Mouse (Mus musculus): ENCODE results near the gene Ly6c1. TPM values are rescaled to one million over a fixed set of nuclear protein-coding genes. Genes with fewer than 3 reads are reported as not detected.
"Not testable (repeated sequence)": the region's sequence is repeated elsewhere in the genome, so short reads cannot be mapped to it uniquely, and the experiment has no call there.

Ly6c1 gene
- polyA plus RNA-seq, 1 experiment from 2014 or later, result 1.4 TPM

GRCm38 (mm10) chr15:75047313-75047969 is 1.2 kb downstream of the Ly6c1 start:
- not testable (repeated sequence) for H3K27me3 ChIP-seq; ATAC-seq (ENCODE audit: insufficient number of reproducible peaks, insufficient read depth, low FRiP score, low TSS enrichment, low read depth); H3K4me3 ChIP-seq (replicated peaks); H3K27ac ChIP-seq; H3K9ac ChIP-seq (replicated peaks); H3K4me2 ChIP-seq; H3K9me3 ChIP-seq; H3K4me1 ChIP-seq (replicated peaks); H3K36me3 ChIP-seq
- 83% methylated on average over 5 of the region's 7 CpGs for WGBS

DNA sequence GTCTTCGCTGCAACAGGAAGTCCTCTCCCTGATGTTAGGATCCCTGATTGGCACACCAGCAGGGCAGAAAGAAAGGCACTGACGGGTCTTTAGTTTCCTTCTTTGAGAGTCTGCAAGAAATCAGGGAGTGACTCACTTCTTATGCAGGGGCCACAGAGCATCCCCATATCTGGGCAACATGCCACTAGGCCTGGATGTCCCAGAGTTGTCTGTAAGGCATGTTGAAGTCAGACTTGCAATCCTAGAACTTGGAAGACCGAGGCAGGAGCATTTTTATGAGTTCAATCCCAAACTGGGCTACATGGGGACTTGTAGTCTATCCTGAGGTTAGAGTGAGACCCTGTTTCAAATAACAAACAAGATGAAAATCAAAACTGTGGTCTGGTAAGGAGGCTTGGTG is 3.1 kb downstream of the Ly6c1 start:
- 67% methylated on average over 3 of the region's 3 CpGs for WGBS
- not testable (repeated sequence) for H3K4me3 ChIP-seq (replicated peaks); H3K27ac ChIP-seq; H3K9me3 ChIP-seq; H3K4me1 ChIP-seq (replicated peaks); ATAC-seq (ENCODE audit: insufficient number of reproducible peaks, insufficient read depth, low FRiP score, low TSS enrichment, low read depth); H3K4me2 ChIP-seq; H3K9ac ChIP-seq (replicated peaks); H3K36me3 ChIP-seq; H3K27me3 ChIP-seq

DNA sequence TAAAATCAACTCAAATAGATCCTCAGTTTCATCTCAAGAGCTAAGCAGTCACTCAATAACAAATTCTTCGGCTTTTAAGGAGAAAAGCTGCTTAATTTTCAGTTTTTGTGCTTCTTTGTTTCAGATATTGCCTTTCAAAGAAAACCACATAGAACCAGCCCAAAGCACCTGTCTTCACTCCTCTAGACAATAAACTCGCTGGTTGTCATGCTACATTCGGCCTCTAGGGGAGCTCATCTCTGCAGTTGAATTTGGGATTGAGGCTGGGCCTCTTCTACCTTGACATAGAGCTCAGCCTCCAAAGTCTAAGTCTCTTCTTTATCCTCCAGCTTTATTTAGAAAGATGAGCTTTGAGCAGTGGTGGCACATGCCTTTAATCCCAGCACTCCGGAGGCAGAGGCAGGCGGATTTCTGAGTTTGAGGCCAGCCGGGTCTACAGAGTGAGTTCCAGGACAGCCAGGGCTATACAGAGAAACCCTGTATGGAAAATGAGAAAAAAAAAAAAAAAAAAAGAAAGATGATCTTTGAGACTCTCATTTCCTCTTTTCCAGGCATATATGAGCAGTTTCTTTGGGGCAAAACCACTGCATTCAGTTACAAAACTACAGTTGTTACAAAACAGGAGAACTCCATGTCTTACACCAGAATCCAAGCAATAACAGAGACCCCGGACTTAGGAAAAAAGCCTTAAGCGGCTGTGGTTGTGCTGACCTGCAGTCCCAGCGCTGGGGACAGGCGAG is 27.4 kb downstream of the Ly6c1 start:
- H3K9ac ChIP-seq (replicated peaks); H3K4me2 ChIP-seq; H3K9me3 ChIP-seq; H3K36me3 ChIP-seq; ATAC-seq (ENCODE audit: insufficient number of reproducible peaks, insufficient read depth, low FRiP score, low TSS enrichment, low read depth); H3K4me1 ChIP-seq (replicated peaks); H3K27me3 ChIP-seq; H3K27ac ChIP-seq; H3K4me3 ChIP-seq (replicated peaks): not testable (repeated sequence)
- 71% methylated on average over 8 of the region's 10 CpGs for WGBS

DNA sequence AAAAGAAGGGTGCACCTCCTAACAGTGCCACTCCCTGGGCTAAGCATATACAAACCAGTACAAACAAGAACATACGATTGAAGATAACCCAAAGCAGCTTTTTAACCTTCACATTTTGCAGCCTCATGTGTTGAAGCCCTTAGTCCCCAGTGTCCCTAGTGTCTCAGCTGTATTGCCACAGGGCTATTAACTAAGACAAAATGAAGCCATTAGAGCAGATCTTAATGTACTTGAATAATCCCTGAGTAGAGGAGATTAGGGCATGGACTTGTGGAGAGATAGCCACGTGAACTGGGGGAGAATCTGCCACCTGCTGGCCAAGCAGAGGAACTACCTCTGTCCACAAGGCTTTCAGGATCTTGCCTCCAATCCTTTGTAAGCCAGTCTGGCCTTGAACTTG is 29.2 kb downstream of the Ly6c1 start:
- ATAC-seq (ENCODE audit: insufficient number of reproducible peaks, insufficient read depth, low FRiP score, low TSS enrichment, low read depth), result not testable (repeated sequence)

More for the DNA sequence above, 29.2 kb downstream of the Ly6c1 start:
- not testable (repeated sequence) for H3K27me3 ChIP-seq; H3K27ac ChIP-seq; H3K9ac ChIP-seq (replicated peaks); H3K9me3 ChIP-seq; H3K4me2 ChIP-seq; H3K4me3 ChIP-seq (replicated peaks); H3K36me3 ChIP-seq; H3K4me1 ChIP-seq (replicated peaks)
- 39% methylated on average over 2 of the region's 2 CpGs for WGBS

Other genes with a start within 250 kb of the Ly6c1 start
- gene Gml2, start 229.8 kb downstream of the Ly6c1 start, polyA plus RNA-seq (2016; fragmentation: Nextera tagmentation; extraction: Ambion mirVana), result not detected in 2 replicates
- gene 2010109I03Rik, start 151.8 kb downstream of the Ly6c1 start, polyA plus RNA-seq (2016; fragmentation: Nextera tagmentation; extraction: Ambion mirVana), result not detected in 2 replicates
- gene Ly6i, start 65.4 kb downstream of the Ly6c1 start, polyA plus RNA-seq (2016; fragmentation: Nextera tagmentation; extraction: Ambion mirVana), result not detected in 2 replicates
- gene Ly6a, start 50.8 kb downstream of the Ly6c1 start, polyA plus RNA-seq (2016; fragmentation: Nextera tagmentation; extraction: Ambion mirVana), result 0.33 and 0.90 TPM in 2 replicates
- gene Ly6c2, start 63.1 kb upstream of the Ly6c1 start, polyA plus RNA-seq (2016; fragmentation: Nextera tagmentation; extraction: Ambion mirVana), result not detected in 2 replicates
- gene Ly6g, start 106.4 kb upstream of the Ly6c1 start, polyA plus RNA-seq (2016; fragmentation: Nextera tagmentation; extraction: Ambion mirVana), result not detected in 2 replicates
- not detected in 2 replicates for gene BC025446, start 167.5 kb upstream of the Ly6c1 start, polyA plus RNA-seq (2016; fragmentation: Nextera tagmentation; extraction: Ambion mirVana)
- not detected in 2 replicates for gene Ly6f, start 219.6 kb upstream of the Ly6c1 start, polyA plus RNA-seq (2016; fragmentation: Nextera tagmentation; extraction: Ambion mirVana)